Mouse (Mus musculus) hematopoietic stem cell, adult 5-6 weeks (primary cell): ENCODE data around the gene Nagk. TPM values are rescaled to one million over a fixed set of nuclear protein-coding genes. Genes with fewer than 3 reads are reported as not detected.

Experiments used
- total RNA-seq: library from RNA; stranded (forward); fragments of 172-1452, 232-1000 nt; gene quantifications from 2 replicates; pipeline ENCODE4 v1.2.3, GENCODE M21; 2017

Nagk gene
- total RNA-seq, 1 experiment from 2014 or later = 9.1 TPM

Other genes starting within 250 kb of the Nagk start
- 6.0 and 10.6 TPM in 2 replicates for gene Stambp, start 222.3 kb upstream of the Nagk start, total RNA-seq
- not detected in 2 replicates for gene Clec4f, start 138.8 kb upstream of the Nagk start, total RNA-seq
- gene Cd207, start 117.1 kb upstream of the Nagk start, total RNA-seq = not detected in 2 replicates
- not detected in 2 replicates for gene Vax2, start 83.7 kb upstream of the Nagk start, total RNA-seq
- gene Atp6v1b1, start 52.0 kb upstream of the Nagk start, total RNA-seq = not detected in 2 replicates
- gene Ankrd53, start 32.3 kb upstream of the Nagk start, total RNA-seq = not detected in 2 replicates
- gene Tex261, start 19.2 kb upstream of the Nagk start, total RNA-seq = 22.6 and 23.0 TPM in 2 replicates
- 24.9 and 35.6 TPM in 2 replicates for gene Paip2b, start 36.8 kb downstream of the Nagk start, total RNA-seq
- 232 and 268 TPM in 2 replicates for gene Zfp638, start 72.1 kb downstream of the Nagk start, total RNA-seq
- not detected in 2 replicates for gene Dysf, start 213.6 kb downstream of the Nagk start, total RNA-seq